Mouse (Mus musculus): ENCODE results near the gene Dhrs3. TPM values are rescaled to one million over a fixed set of nuclear protein-coding genes. Genes with fewer than 3 reads are reported as not detected.

Dhrs3 gene
- 10 to 100 TPM; 49.2 to 51.4 TPM for total RNA-seq (2021)
- long read RNA-seq, experiment 1, transcript Dhrs3-206 (6 exons, 2,337 nt), result major isoform, 14 of 30 reads
- long read RNA-seq, experiment 1, partial matches to known transcripts, result 5 of 30 reads
- long read RNA-seq, experiment 1, other reads (novel, unspliced or antisense), result 9 of 30 reads
- long read RNA-seq, experiment 2, transcript Dhrs3-206 (6 exons, 2,337 nt), result major isoform, 14 of 25 reads
- long read RNA-seq, experiment 2, partial matches to known transcripts, result 2 of 25 reads
- long read RNA-seq, experiment 2, other reads (novel, unspliced or antisense), result 6 of 25 reads

GRCm38 (mm10) chr4:144892133-144892936, at the start of gene Dhrs3:
Gene Dhrs3 (plus strand): TSS chr4:144892827.
- peak; percentile 74 to 86 for DNase-seq (ENCODE audit: low spot score in 2 of 2)

- DNase-seq (ENCODE audit: low spot score in 2 of 2), result no peak
Observed at GRCm38 (mm10) chr4:144861756-144862505, 30.7 kb upstream of the Dhrs3 start.

DNA sequence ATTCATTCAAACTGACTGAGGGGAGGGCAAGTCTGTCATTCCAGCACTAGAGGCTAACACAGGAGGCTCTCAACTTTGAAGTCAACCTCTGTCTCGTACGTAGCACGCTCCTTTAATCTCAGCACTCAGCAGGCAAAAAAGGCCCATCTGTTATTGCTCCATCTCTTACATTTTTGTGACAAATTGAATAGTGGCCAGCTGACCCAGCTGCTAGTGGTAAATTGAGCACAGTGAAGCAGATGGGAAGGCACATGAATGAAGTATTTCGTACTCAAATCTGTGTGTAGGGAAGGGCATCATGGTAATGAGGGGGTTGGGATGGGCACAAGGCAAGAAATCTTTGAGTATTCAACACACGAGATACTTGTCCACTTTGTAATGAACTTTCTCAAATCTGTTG, 24.7 kb upstream of the Dhrs3 start:
- no peak for DNase-seq (ENCODE audit: low spot score in 2 of 2)

DNA sequence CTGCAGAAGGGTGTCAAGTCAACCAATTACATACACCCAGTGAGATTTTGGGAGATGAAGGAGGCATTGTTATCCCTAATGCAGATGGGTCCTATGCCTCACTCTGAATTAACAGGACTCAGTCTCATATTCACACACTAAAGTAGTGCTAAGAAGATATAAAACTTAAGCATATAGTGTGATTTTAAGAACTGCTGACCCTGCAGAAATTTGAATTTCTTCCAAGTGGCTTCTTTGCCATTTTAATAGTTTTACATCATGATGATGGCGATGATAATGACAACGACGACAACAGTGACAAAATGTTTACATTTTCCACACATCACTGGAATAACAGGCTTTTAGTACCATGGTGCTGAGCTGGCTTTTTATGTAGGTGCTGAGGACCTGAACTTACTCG, 24.0 kb upstream of the Dhrs3 start:
- DNase-seq (ENCODE audit: low spot score in 2 of 2), result no peak

DNA sequence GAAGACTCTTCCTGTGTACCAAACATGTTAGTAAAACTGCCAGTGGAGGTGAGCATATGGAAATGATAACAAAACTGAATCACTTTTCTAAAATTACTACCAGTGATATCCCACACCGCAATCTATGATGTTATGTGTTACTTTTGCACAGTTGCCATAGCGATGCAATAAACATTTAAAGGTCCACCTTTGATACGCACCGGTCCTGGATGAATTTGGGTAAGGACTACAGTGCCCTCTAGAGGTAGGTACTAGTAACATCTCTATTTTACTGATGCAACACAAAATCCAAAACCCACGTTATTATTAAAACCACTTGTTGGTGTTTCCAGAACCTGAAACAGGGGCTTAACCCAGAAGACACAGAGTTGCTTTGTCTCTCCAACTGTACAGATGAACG, 19.7 kb upstream of the Dhrs3 start:
- no peak for DNase-seq (ENCODE audit: low spot score in 2 of 2)

GRCm38 (mm10) chr4:144875576-144876093, 17.0 kb upstream of the Dhrs3 start:
- no peak for DNase-seq (ENCODE audit: low spot score in 2 of 2)

- DNase-seq (ENCODE audit: low spot score in 2 of 2), result no peak
Observed at GRCm38 (mm10) chr4:144879549-144879948, 13.1 kb upstream of the Dhrs3 start.

GRCm38 (mm10) chr4:144881376-144881775, 11.3 kb upstream of the Dhrs3 start:
- no peak for DNase-seq (ENCODE audit: low spot score in 2 of 2)

GRCm38 (mm10) chr4:144882881-144883331, 9.7 kb upstream of the Dhrs3 start:
- DNase-seq (ENCODE audit: low spot score in 2 of 2), result no peak

DNA sequence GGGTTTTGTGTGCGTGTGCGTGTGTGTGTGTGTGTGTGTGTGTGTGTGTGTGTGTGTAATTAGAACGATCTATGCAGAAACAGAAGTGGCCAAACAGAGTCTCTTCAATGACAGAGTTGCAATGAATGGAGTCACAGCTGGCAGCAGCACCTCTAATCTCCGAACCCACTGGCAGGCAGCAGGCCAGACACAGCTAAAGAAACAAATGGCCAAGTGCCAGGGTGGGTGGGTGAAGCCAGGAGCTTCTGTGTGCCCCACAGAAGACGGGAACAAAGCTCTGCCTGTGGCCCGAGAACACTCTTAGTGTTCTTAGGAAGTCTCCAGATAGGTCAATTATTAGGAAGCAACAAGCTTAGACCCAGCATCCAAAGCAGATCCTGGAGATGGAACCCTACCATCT, 6.2 kb upstream of the Dhrs3 start:
- no peak for DNase-seq (ENCODE audit: low spot score in 2 of 2)

DNA sequence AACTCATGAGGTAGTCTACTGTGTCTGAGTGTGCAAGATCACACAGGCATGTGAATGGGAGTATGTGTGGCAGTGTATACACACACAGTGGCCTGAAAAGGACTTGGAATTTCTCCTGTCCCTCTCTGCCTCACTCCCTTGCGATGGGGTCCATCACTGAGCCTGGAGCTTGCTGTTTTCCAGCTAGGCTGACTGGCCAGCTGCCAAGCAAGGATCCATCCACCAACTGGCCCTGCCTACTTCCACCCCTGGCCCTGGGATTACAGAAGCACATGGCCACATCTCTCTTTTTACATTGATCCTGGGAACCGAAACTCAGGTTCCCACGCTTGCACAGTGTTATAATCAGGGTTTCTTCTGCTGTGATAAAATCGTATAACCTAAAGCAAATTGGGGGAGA, 3.9 kb upstream of the Dhrs3 start:
- no peak for DNase-seq (ENCODE audit: low spot score in 2 of 2)

DNA sequence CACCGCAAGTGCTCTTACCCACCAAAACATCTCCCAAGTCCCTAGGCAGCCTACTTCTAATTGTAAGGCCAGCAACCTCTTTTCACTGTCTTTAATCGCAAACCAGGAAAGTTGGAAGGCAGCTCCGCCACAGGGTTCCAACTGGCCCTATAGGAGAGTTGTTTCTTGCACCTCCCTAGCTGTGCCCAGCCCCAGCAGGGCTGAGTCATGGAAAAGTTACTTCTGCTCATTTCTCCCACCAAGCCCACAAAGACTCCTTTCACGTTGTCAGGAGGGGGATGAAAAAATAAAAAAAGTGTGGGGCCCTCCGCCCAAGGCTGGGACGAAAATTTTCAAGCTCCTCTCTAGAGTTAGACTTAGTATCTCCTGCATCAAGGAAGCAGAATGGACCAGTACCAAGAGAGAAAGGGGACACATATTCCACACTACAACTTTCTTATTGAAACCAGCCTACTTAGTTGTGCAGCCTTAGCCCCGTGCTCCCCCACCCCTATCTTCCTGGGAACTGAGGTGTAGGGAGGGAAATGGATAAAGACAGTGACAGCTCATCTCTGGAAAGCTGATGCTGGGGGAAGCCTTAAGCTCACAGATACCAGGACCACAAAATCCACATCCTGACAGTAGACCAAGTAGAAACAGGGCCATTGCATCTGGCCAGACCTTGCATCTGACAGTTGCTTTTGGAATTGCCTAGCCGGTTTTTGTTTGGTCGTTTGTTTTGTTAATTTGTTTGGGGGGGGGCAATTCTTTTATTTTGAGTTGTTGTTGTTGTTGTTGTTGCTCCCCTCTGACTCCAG, 2.9 kb upstream of the Dhrs3 start:
- no peak for DNase-seq (ENCODE audit: low spot score in 2 of 2)

DNA sequence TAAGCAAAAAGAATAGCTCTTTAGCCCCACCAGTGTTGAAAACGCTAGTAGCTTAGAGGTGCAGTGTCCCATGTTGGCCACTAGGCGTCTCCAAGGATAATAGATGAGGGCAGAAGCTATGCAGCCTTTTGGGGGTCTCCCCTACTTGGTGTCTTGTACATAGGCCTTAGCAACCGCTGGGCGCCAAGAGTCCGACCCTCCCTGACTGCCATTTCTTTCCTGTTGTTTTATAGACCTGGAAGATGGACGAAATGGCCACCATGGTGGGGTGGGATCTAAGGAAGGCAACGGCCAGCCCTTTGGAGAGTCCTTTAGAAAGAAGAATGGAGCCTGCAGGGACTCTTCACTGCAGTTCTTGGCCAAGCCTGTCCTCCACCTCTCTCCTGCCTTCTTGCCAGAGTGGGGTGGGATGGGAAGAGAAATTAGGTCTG, 1.9 kb upstream of the Dhrs3 start:
- DNase-seq (ENCODE audit: low spot score in 2 of 2), result peak in 1 of 2 experiments; percentile 48

GRCm38 (mm10) chr4:144891121-144891711, 1.4 kb upstream of the Dhrs3 start:
- DNase-seq (ENCODE audit: low spot score in 2 of 2), result peak in 1 of 2 experiments; percentile 38

GRCm38 (mm10) chr4:144891743-144892132, 889 bp upstream of the Dhrs3 start:
- no peak for DNase-seq (ENCODE audit: low spot score in 2 of 2)

DNA sequence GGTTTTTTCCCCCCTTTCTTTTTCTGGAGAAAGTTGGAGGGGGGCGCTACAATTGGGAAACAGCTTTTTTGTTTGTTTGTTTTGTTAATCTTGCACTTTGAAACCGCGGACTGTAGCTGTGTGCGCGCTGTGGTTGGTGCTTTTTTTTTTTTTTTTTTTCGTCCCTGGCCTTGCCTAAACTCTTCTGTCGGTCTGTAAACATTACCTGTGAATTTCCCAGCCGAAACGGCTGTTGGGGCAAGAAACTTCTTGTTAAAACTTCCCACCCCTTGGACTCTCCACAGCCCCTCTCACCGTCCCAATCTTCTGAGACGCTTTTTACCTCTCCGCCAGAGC, 278 bp downstream of the Dhrs3 start:
- no peak for DNase-seq (ENCODE audit: low spot score in 2 of 2)

- peak; percentile 32 to 39 for DNase-seq (ENCODE audit: low spot score in 2 of 2)
Observed at GRCm38 (mm10) chr4:144893561-144894486, 1.2 kb downstream of the Dhrs3 start.

DNA sequence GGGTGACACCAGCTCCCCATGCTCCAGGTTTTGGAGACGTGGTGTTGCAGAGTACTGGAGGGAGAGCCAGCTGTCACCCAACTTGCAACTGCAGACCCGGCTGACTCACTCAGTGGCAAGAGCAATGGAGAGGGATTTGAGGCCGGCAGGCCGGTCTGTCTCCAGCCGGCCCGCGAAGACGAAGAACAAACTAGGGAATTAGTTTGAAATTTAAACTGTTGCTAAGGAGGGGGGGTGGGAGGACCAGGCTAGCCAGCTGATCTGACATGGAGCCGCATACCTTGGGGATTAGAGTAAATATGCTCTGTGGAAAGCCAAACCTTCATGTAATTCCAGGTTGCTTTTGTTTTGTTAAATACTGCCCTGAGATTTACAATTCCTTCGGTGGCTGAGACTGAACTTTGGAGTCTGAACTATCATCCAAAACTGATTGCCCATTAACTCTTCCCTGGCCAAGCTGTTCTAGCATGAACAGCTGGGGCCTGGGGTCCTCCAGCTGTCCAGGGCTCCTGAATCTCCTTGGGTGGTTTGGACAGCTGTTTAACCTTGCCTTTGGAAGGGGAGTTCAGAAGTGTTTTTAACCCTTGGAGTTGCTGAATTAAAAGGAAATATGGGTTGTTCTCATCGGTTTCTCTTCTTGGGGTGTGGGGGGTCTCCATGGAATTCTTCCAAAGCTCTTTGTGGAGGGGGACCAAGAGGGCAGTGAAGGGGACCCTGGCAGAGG, 2.0 kb downstream of the Dhrs3 start:
- peak; percentile 26 to 59 for DNase-seq (ENCODE audit: low spot score in 2 of 2)

- no peak for DNase-seq (ENCODE audit: low spot score in 2 of 2)
Observed at GRCm38 (mm10) chr4:144895211-144895590, 2.6 kb downstream of the Dhrs3 start.
